Mouse (Mus musculus) adrenal gland, adult 2 months (tissue): Measurements from ENCODE around the gene Amot. TPM values are rescaled to one million over a fixed set of nuclear protein-coding genes. Genes with fewer than 3 reads are reported as not detected.

Experiments used
- DNase-seq: peaks from one replicate; pipeline ENCODE4 v3.0.0; 2021
- polyA plus RNA-seq: library from polyadenylated mRNA; depleted of rRNA; stranded (reverse); fragments of >200 nt; gene quantifications from 2 replicates; pipeline ENCODE4 v1.2.3, GENCODE M21; 2012
- total RNA-seq, 2 experiments: library from RNA; stranded (reverse); gene quantifications; 2 replicates each; pipeline ENCODE4 v1.2.3; 2021

Gene Amot
- total and polyA plus RNA-seq, 3 experiments: 6.9 to 7.0 (median 7.0) TPM

- DNase-seq: peak; percentile 6
Observed at GRCm38 (mm10) chrX:145482383-145482782, 22.6 kb downstream of the Amot start.

DNA sequence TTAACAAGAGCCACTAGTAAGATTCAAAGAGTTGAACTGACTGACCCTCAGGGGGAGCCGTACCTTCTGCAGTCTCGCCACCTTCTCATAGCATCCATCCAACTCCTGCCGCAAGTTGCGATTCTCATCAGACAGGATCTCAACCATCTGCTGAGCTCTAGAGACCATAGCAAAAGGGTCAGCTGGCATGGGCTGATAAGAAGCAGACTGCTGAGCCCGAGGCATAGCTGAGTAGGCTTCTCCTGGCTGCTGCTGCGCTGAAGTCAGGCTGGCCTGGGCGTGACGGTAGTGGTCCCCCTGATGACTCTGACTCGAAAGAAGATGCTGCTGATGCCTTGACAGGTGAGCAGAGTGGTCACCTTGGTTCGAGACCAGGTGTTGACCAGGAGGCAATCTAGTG, 25.0 kb downstream of the Amot start:
- DNase-seq: no peak

GRCm38 (mm10) chrX:145477725-145478194, 27.2 kb downstream of the Amot start:
- no peak for DNase-seq

DNA sequence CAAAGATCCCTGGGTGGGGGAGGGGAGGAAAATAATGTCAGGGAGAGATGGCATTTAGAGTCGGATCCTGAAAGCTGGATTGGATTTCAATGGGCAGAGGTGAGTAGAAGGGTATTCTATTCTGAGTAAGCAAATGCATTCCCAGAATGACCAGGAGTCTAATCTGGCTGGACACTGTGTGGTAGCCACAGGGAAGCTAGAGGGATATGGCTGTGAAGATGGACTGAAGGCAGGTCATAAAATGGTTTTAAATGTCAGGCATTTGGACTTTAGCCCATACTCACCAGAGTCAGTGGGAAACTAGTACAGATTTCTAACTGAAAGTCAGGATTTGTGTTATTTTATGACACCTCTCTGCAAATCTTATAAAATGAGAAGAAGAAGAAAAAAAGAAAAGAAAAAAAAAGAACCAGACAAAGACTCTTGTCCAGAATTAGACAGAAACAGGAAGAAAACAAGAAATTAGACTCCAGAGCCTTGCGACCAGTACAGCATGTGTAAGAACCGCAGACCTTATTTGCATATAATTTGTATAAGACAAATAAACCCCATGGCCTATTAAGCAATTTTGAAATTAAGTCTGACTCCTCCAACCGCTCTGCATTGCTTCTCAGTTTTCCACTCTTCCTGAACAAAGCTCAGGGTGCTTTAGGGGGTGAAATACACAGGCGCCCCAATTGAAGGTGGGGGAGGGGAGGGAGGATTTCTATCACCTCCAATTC, 27.8 kb downstream of the Amot start:
- no peak for DNase-seq

DNA sequence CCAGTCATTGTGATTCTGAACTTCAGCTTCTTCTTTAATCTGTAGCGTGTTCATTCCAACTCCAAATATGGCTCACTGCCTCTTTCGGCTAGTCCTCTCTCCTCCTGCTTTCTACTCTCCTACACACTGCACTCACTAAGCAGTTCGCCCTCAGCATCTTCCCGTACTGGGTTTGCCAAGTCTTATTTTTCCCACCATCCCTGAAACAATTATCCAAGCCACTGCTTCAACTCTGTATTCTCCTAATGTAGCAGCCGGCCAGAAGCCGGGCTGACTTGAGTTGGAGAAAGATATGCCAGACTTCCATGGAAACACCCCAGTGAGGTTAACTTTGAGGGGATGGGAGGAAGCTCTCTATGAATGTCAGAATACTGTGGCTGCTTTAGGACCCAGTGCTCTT, 36.7 kb downstream of the Amot start:
- no peak for DNase-seq

- DNase-seq: no peak
Observed at GRCm38 (mm10) chrX:145463524-145463923, 41.5 kb downstream of the Amot start.

GRCm38 (mm10) chrX:145461339-145461738, 43.6 kb downstream of the Amot start:
- peak; percentile 29 for DNase-seq

DNA sequence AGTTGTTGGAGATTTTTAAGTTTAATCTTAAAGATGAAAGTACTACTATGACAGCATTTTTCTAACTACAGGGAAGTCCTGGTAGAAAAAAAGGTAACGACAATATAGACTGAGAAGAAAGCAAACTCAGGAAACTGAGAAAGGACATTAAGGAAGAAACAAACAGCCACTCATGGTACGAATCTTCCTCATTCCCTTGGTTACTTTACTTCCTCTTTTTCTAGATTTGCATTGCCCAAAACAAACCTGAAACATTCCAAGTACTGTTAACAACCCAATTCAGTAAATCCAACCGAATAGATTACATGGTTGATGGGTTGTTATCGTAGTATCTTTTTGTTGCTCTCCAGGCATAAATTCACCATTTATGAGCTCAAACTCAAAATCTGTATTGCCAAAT, 48.7 kb downstream of the Amot start:
- no peak for DNase-seq

DNA sequence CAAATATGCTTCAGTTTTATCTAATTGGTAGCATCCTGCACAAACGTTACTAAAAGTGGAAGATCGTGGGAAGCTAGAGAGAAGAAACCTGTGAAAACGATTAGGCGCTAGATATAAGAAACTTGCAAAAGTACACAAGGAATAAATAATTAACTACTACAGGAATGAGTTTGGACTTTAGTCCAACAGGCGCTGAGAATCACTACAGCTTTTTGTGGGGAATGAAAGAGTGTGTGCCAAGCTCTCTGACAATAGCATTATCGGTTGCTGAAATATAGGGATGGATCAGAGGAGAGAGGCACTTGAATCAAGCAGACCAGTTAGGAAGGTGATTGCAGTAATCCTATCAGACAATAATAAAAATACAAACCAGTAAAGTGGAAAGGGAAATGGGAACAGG, 49.4 kb downstream of the Amot start:
- no peak for DNase-seq

DNA sequence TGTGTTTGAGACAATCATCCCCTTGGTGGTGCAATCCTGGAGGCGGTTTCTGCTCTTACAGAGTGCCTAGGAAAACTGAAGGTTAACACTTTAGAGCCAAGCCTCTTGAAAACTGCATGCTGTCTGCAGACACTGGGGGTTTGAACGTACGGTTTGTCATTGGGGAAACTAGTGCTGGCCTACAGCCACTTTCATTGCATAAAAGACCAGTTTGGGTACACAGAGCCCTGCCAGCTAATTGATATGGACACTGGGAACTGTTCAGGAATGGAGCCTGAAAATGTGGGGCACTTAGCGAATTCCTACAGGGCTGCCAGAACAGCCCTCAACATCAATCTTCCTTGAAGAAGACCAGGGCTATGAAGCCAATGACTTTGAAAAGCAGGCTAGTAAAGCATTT, 50.2 kb downstream of the Amot start:
- DNase-seq: no peak

DNA sequence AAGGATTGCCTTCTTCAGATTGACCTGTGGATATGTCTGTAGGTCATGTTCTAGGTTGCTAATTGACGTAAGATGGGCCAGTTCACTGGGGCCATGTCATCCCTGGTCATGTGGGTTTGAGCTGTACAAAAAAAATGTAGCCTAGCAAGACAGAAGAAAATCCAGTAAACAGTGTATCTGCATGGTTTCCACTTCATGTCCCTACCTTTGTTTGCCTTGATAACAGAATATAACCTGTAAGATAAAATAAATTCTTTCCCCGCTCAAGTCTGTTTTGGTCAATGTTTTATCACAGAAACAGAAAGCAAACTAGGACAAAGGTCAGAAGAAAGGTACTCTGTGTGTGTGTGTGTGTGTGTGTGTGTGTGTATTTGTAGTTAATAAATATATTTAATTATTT, 63.5 kb downstream of the Amot start:
- DNase-seq: no peak

- DNase-seq: no peak
Observed at GRCm38 (mm10) chrX:145433652-145434051, 71.3 kb downstream of the Amot start.

GRCm38 (mm10) chrX:145430836-145431570, 74.0 kb downstream of the Amot start:
- DNase-seq: no peak

GRCm38 (mm10) chrX:145428811-145429210, 76.2 kb downstream of the Amot start:
- DNase-seq: no peak

- no peak for DNase-seq
Observed at GRCm38 (mm10) chrX:145424026-145424425, 81.0 kb downstream of the Amot start.

- no peak for DNase-seq
Observed at GRCm38 (mm10) chrX:145414319-145414718, 90.7 kb downstream of the Amot start.

GRCm38 (mm10) chrX:145411425-145411824, 93.6 kb downstream of the Amot start:
- no peak for DNase-seq

DNA sequence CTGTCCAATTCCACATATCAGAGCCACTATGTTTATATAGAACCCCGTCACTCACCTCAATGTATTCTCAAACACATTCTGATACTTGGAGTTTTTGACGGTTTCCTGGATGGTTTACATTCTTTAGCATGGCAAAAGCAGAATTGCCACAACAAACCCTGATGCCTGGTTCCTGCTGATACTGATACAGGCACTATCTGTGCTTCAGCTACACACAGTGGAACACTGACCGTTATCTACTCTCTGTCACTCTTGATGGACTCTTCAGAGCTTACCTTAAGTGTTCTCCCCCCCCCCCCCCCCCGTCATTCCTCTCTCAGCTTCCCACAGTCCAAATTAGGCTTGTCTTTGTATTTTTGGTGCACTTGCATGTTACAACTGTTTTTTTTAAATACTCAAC, 98.9 kb downstream of the Amot start:
- DNase-seq: no peak

- DNase-seq: no peak
Observed at GRCm38 (mm10) chrX:145401926-145402325, 103.1 kb downstream of the Amot start.

- DNase-seq: no peak
Observed at GRCm38 (mm10) chrX:145399236-145399635, 105.7 kb downstream of the Amot start.
